Mouse (Mus musculus) lung, postnatal 25 days (tissue): Measurements from ENCODE around the gene Ski.
A peak's percentile ranks its signal among the peaks of the same experiment; 100 is the strongest.

Experiments
- DNase-seq: peaks from one replicate; pipeline ENCODE4 v3.0.0; 2022; ENCODE audit warnings: low spot score

Gene Ski

GRCm38 (mm10) chr4:155176210-155176609, 46.2 kb downstream of the Ski start:
- no peak for DNase-seq

DNA sequence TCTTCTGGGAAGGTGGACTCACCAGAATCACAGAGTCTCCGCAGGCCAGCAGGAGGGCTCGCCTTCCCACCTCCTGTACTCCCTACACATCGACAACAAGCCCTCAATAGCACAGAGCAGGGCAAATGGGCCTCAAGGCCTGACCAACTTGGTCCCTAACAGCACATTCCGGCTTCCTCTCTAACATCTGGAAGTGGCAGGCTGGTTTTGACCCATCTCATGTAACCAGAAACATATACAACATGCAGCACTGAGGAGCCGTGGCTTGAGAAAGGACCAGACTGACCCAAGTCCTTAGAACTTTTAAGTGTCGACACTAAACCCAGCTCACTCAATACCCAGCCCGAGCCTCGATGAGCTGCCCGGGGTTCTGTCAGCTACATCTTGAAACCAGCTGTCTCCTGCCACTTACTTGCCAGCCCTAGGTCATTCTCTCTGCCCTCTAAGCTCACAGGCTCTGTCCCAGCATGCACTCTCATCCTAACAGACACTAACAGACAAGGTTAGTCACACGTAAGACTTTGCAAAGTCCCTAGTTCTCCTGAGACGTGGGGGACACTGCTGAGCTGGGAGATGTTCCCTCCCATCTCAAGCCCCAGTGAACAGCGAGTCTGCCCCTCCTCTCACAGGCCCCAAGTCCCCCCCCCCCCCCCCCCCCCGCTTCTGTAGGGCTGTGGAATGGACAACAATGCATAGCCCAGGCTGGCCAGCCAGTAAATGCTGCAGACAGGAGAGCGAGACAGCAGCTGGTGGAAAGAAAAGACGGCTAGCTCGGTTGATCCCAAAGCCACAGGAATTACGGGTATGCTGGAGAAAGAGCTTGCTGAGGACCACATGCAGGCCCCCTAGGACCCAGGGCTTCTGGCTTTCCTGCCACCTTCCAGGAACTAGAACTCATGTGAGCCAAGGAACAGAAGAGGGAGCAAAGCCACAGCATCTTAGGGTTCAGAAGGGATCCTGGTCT, 48.3 kb downstream of the Ski start:
- DNase-seq: no peak

GRCm38 (mm10) chr4:155172909-155173821, 49.2 kb downstream of the Ski start:
- peak; percentile 97 for DNase-seq

- DNase-seq: no peak
Observed at GRCm38 (mm10) chr4:155171961-155172533, 50.3 kb downstream of the Ski start.

DNA sequence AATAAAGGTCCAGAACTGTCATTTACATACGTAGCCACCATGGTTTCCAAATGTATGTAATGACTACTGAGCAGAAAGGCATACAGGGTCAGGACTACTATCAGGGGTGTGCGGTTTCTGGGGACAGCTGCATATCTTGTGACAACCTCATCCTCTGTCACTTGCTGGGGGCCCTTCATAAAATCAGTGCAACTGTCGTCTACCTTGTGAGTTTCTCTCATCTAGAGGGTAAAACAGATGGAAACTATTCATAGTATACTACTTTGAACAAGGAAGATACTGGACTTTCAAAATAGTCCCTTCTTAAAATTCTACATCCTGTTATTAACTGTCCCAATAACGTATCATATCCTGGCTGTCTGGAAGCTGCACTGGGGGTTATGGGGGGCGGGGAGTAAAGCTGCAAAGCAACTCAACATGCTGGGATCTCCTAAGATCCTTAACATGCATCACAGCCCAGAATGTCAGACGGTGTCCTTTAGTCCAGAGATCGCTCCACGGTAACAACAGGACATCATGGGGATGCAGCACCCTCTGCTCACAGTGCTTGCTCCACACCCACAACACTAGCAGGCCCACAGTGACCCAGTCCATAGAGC, 51.7 kb downstream of the Ski start:
- no peak for DNase-seq

DNA sequence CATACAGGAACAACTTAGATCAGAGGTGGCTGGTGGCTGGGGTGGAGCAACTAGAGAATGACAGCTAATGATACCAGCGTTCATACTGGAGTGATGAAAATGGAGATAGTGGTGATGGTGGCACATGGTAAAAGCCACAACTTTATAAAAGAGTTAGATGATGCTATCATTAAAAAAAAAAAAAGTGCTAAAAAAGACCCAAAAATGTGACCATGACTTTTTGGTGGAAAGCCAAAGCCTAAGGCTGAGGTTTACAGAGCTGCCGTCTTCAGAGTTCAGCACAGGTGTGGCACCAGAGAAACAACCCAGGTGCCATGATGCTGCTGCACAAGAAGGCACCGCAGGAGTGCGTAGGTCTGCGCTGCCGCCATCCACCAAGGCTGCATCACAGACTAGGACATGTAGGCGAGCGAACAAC, 53.5 kb downstream of the Ski start:
- no peak for DNase-seq

GRCm38 (mm10) chr4:155165861-155166260, 56.5 kb downstream of the Ski start:
- DNase-seq: no peak

DNA sequence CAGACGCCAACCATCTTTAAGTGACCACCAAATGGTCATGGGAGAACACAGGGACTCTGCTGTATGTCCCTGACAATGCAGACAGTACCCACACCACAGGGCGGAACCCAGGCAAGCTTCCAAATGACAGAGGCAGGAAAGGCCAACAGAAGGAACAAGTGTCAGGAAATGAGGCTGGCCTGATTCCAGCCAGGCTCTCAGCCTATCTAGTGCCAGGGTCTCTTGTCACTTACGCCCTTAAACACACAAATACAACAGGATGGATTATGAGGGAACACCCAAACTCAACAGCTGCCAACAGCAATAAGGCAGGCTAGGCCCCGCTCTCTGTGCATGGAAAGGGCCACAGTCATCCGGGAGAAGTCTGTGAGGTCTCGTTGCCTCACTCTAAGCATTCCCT, 57.8 kb downstream of the Ski start:
- DNase-seq: peak; percentile 94

GRCm38 (mm10) chr4:155163685-155164084, 58.7 kb downstream of the Ski start:
- no peak for DNase-seq

- DNase-seq: no peak
Observed at GRCm38 (mm10) chr4:155163320-155163651, 59.1 kb downstream of the Ski start.

- peak; percentile 68 for DNase-seq
Observed at GRCm38 (mm10) chr4:155162433-155163319, 59.7 kb downstream of the Ski start.

GRCm38 (mm10) chr4:155158543-155158917, 63.9 kb downstream of the Ski start:
- no peak for DNase-seq

DNA sequence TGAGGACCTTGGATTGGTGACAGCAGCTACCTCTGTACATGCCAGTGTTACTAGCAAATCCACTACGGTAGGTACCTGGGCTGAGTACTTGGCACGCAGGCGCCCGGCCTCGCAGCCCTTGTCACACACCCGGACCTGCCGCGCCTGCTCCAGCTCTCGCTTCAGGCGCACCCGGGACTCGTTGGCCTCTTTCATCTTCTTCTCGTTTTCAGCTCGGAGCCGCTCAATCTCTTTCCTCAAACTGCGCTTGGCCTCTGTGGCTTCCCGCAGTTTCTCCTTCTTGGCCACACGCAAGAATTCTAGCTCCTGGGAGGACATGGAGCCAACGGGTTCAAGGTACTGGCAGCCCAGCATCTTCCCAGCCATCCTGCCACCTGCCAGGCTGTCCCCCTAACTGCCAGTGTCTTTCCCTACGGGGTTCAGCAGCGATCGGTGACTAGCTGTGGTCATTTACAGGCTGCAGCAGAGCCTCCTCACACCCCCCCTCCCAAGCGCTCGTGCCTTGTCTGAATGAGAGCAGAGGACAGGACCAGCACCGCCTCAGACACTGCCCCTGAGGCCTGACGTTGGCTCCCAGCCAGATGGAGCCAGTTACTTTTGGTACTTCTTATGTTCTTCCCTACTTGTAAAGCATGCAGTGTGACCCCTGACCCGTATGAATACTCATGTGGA, 64.4 kb downstream of the Ski start:
- no peak for DNase-seq

DNA sequence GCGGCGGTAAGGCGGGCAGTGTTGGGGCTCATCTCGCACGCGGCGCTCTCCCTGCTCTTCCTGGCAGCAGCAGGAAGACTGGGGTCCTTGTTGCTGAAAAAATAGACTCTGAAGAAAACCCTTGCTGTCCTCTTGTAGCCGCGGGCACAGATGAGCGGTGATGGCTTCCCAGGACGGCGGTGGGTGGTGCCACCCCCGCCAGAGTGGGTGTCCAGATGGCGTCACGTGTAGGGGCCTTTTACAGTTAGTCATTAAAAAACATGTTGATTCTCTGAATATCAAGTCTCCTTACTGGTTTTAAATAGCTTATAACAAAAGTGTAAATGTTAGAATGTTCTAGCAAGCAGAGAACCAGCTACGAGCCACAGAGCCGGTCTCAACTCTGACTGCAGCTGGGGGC, 65.7 kb downstream of the Ski start:
- DNase-seq: no peak

- DNase-seq: peak; percentile 79
Observed at GRCm38 (mm10) chr4:155154986-155155385, 67.4 kb downstream of the Ski start.

GRCm38 (mm10) chr4:155153389-155154072, 68.9 kb downstream of the Ski start:
- DNase-seq: no peak

GRCm38 (mm10) chr4:155152476-155152875, 69.9 kb downstream of the Ski start:
- DNase-seq: no peak

- DNase-seq: no peak
Observed at GRCm38 (mm10) chr4:155151845-155152244, 70.5 kb downstream of the Ski start.

GRCm38 (mm10) chr4:155151221-155151788, 71.1 kb downstream of the Ski start:
- no peak for DNase-seq
